Mouse (Mus musculus): Measurements from ENCODE around the gene Nfat5.
A peak's percentile ranks its signal among the peaks of the same experiment; 100 is the strongest.

Nfat5 gene

DNA sequence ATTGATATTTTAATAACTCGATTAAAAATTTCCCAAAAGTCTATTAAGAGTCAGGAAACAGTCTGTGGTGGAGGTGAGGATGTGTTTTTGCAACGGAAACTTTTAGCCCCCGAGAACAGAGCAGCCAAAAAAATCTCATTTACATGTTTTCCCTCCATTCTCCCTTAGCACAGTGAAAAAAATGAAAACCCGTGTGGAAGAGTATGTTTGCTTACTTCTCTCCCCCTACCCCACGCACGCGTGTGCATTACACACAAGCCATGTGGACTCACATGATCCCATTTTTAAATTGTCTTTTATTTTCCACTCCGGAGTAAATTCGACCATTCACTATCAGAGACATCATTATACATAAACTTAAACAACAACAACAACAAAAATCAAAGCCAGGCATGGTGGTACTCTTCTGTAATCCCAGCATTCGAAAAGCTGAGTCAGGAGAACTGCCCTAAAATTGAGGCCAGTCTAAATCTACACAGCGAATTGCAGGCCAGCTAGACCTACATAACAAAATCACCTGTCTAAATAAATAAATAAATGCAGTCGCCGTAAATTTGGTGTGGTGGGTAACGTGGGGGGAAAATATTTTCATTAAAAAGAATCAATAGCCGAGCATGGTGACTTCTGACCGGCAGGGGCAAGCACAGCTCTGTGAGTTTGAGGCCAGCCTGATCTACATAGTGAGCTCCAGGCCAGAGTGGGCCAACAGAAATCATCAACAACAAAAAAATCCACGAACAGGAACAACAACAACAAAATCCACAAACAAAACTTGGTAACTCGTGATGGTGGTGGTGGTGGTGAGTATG, 947 bp upstream of the Nfat5 start:
- DNase-seq = no peak

DNA sequence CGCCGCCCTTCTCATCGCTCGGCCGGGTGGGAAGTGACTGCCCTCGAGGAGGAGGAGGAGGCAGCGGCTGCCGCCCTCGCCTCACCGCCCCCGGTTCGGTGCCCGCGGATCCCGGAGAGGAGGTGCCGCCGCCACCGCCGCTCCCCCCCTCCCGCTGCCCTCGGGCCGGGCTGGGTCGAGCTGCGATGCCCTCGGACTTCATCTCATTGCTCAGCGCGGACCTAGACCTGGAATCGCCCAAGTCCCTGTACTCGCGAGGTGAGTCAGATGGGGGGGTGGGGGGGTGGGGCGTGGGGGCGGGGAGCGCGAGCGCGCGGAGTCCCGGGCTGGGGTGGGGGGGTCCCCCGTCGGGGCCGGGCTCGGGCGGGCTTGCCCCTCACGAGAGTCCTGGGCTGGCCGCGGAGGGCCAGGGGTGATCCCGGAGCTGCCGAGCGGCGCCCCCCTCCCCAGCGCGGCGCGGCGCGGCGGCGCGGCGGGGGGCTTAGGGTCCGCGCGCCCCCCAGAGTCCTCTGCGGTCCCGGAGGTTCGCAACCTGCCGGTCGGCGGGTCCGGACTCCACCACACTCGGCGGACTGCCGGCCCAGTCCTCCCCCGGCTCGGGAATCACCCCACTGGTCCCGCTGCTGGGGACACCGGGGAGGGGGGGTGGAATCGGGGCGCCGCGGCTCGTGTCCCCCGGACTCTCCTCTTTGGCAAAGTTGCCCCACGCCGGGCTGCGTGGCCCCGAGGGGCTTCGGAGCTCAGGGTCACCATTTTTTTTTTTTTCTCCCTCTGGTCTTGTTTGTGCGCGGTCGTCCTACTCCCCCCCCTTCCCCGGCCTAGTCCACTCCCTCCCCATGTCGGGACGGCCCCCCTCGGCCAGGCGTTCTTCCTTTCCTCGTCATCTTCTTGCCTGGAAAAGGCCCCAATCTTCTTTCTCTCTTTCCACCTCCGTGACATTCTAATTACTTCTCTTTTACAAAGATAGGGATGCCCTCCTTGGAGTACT, 665 bp downstream of the Nfat5 start:
- DNase-seq = peak; percentile 33 to 35

- DNase-seq = no peak
Observed at GRCm38 (mm10) chr8:107295450-107295849, 2.2 kb downstream of the Nfat5 start.

DNA sequence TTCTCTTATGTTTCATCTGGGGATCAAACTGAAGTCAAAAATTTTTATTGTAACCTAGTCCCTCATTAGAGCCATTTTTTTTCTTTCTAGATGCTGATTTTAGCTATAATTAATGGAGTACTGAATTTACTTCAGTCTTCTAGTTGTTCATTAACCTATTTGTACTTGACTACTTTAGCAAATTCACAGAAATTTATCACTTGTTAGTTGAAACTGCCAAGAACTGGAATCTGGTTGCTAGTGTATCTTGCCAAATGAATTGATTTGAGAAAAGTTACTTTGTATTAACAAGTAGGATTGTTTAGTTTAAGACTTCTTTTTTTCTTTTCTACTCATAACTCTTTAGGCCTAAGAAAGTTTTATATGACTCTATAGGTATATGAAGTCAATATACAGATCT, 18.6 kb downstream of the Nfat5 start:
- no peak for DNase-seq

DNA sequence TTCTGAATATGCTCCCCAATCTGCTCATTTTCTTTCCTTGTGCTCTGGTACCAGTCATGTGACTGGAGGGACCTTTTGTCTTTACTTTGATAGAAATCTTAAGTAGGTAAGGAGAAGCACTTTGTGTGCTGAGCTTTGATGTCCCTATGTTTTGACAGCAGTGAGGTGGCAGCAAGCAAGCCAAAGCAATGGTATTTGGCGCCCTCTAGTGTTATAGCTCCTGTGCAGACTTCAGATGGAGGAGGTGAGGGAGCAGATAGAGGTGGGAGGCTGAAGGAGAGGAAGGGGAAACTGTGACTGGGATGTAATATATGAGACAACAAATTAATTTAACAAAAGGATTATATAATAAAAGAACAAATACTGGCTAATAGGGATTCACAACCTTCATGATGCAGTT, 30.9 kb downstream of the Nfat5 start:
- peak; percentile 53 to 70 for DNase-seq

- DNase-seq = no peak
Observed at GRCm38 (mm10) chr8:107329595-107329994, 36.3 kb downstream of the Nfat5 start.

DNA sequence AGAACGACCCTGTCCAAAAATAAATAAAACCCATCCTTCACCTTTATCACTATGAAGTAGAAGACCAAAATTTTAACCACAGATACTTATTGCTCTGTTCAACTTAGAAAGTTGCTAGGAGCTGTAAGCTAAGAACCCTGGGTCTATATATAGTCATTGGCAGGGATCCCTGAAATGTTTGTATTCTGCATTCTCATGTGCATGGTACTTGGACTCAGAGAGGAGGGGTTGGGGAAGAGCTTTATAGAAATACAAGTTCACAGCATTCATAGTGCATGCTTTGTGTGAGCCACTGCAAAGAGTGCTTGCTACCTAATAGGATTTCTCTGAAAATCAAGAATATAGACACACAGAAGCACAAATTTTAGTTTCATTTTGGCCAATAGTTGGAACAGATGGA, 43.2 kb downstream of the Nfat5 start:
- DNase-seq = no peak

- no peak for DNase-seq
Observed at GRCm38 (mm10) chr8:107370311-107370710, 77.0 kb downstream of the Nfat5 start.

DNA sequence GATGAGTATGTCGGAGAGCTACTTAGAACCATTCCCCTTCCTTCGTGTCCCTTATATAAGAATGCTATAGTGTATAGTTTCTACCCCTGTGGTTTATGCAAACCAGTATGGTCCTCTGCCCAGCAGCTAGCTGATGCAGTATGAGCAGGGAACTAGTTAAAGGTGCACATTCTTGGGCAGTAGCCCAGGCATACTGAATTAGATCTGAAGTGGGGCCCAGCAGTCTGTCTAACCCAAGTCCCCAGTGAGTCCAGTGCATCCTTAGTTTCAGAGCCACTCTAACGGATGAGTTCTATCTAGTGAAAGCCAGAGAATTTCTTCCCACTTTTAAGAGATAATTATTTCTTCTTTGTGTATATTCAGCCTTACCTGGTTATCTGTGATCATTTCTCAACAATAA, 84.1 kb downstream of the Nfat5 start:
- DNase-seq = no peak

- DNase-seq = no peak
Observed at GRCm38 (mm10) chr8:107380734-107381133, 87.5 kb downstream of the Nfat5 start.

- no peak for DNase-seq
Observed at GRCm38 (mm10) chr8:107381666-107382065, 88.4 kb downstream of the Nfat5 start.

- DNase-seq = no peak
Observed at GRCm38 (mm10) chr8:107382898-107383297, 89.6 kb downstream of the Nfat5 start.

DNA sequence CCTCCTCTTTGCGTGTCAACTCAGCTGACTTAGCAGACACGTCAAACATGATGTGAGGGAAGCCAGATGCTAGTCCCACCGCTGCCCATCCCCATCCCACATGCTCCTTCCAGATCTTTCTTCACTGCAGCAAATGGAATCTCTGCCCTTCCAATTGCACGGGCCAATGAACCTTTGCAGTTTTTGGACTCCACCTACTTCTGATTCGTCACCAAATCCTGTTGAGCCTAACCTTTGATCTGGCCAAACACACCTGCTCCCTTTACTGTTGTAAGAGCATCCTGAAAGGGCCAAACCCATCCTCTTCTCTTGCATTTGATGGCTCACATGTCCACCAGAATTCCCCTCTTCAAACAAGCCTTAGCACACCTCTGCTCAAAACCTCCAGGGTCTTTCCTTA, 91.4 kb downstream of the Nfat5 start:
- DNase-seq = no peak

DNA sequence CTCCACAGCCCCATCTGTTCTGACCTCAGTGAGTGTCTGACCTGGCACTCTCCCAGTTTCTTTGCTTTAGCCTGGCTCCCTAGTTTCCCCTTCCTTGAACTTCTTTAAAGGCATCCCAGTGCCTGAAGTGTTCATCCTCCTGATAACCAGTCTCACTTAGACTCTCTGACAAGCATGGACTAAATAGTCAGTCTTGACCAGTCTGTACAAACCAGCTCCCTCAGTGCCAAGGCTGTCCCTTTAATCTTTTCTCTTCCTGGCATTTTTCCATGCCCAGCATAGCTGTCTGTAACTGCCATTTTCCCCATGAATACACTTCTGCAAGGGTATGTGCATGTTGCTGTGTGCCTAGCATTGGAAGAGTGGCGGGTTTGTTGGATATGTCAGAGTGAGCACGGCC, 91.8 kb downstream of the Nfat5 start:
- no peak for DNase-seq

DNA sequence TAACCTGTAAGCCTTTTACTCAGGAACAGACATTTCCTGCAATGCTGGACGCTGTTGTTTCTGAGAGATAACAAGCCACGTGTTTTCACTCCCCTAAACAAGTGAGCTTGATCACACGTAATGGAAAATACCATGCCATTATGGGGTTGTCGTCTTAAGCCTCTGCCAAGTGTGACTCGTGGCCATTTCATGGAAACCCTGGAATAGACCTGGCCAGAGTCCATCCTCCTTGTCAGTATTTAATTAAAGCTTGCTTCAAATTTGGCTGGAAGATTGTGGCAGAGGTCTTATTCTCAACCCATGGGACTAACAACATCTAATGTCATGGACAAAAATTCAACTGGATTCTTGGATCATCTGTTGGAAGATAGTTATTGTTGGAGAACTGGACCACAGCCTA, 92.9 kb downstream of the Nfat5 start:
- DNase-seq = no peak

DNA sequence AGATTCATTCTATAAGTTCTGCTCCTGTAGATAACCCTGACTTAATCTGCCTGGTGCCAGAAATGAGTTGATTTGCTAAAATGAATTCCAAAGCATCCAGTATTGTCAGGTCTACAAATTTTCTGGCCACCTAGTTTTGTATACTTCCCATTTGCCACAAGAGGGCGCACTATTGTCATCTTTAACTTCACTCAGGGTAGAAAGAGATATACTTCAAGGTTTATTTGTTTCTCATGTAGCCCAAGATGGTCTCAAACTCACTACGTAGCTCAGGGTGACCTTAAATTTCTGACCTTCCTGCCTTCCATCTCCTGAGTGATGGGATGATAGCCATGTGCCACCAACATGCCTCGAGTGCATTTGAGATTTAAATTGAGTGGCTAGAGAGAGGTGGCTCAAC, 93.4 kb downstream of the Nfat5 start:
- no peak for DNase-seq

- no peak for DNase-seq
Observed at GRCm38 (mm10) chr8:107387861-107388260, 94.6 kb downstream of the Nfat5 start.

DNA sequence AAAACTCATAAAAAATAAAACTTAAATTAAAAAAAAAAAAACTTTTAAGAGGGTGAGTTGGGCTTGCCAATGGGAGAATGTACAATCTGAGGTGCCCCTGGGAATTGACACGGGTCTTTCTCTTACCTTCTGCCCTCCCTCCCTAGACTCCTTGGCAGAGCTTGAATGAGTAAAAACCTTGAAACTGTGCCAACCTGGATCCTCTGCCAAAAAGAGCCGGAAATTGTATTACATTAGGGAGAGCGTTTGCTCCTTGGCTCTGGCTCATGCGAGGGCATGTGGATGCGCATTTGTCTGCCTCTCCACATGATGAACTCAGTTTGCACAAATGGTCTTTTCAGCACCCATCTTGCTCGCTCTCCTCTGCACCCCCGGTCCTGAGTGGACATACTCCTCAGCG, 96.3 kb downstream of the Nfat5 start:
- no peak for DNase-seq

GRCm38 (mm10) chr8:107390476-107391135, 97.3 kb downstream of the Nfat5 start:
- DNase-seq = no peak

DNA sequence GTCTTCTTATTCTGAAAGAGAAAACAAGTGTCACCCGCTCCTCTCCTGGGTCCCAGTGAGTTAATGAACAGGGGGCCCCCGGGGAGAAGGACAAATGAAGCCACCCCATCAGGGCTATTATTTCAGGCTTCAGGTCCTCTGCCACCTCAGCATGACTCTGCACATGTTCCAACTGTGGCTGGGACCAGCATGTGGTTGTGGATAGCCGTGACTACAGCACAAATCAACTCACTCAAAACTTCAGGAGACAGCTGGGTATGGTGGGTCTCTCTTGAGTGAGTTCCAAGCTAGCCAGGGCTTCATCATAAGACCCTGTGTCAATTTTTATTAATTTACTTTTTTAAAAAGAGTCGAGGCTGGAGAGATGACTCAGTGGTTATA, 97.9 kb downstream of the Nfat5 start:
- no peak for DNase-seq

DNA sequence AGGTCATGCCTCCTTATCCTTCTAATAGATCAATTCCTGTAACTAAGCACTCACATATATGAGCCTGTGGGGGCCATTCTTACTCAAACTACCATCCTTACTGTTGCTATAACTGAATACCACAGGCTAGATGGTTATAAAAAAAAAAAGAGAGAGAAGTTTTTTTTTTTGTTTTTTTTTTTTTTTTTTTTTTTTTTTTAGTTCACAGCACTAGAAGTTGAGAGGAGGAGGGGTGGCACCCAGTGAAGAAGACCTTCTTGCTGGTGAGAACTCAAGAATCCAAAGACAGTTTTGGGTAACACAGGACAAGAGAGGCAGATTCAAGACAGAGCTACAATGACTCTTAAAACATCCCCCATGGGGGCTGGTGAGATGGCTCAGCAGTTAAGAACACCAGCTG, 102.1 kb downstream of the Nfat5 start:
- DNase-seq = no peak

DNA sequence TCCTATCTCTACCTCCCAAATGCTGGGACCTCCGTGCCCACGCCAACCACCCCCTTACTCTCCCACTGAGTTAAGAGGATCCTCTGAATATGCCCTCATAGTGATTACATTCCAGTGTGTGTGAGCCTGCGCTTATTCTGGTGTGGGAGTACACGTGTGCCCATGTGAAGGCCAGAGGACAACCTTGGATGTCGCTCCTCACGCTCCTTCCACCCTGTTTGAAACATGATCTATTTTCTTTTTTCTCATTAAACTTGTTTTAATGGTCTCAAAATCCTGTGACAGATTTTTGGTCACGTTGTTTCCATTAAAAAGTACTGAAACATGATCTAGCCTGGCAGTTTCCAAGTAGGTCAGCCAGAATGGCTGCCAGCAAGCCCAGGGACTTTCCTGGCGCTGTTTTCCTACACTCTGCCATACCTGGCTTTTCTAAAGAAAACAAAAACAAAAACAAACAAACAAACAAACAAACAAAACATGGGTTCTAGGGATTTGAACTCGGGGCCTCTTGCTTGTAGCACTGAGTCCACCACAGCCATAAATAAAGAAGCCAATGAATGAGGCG, 102.9 kb downstream of the Nfat5 start:
- DNase-seq = no peak

GRCm38 (mm10) chr8:107397665-107398064, 104.4 kb downstream of the Nfat5 start:
- no peak for DNase-seq

Measured in thymus, adult 18-20 months (tissue).